Mouse (Mus musculus) ES-CJ7 (cell line): ENCODE measurements around the gene Ikzf3.
A peak's percentile ranks its signal among the peaks of the same experiment; 100 is the strongest.

Experiments used
- DNase-seq: peaks from one replicate; pipeline ENCODE4 v3.0.0; 2011; ENCODE audit warnings: low read depth, low spot score

Ikzf3 gene

DNA sequence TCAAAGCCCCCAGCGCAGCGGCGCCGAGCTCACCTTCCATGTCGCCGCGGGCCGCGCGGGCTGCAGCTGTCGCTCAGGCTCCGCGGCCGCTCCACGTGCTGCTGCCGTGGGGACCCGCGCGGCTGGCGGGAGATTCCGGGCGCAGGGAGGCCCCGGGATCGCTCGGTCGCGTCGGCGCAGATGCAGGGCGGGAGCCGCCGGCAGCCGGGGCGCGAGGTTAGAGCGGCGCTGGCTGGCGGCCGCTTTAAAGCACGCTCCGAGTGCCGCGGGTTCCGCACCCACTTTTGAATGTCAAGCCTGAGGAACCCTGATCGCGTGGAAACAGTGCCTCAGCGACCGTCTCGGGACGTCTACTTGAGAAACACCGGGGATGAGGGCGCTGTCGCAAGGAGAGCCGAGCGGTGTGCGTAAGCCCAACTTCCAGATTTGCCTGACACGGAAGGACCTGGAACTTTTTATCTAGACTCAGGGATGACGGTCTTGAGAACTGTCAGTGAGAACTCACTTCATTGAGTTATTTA is at the start of gene Ikzf3:
TSS of gene Ikzf3 (minus strand) at position 321 of the 521 bp plus-strand sequence.
- peak; percentile 71 for DNase-seq

DNA sequence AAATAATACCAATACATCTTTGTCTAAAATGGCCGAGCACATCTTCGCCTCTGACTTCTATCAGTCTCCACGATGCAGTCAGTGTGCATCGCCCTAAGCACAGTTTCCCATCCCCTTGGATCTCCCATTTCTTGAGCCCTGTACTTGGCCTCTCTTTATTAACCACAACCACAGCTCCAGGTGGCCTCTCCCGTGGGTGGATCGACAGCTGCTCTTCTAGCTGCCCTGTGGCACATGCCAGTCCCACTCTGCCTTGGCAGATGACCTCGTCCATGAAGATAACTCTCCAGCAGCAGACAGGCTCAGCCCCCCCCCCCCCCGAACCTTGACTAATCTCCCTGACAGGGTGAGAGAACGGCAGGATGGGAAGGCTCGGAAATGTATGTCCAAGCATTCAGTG is 49.6 kb upstream of the Ikzf3 start:
- DNase-seq, result no peak

DNA sequence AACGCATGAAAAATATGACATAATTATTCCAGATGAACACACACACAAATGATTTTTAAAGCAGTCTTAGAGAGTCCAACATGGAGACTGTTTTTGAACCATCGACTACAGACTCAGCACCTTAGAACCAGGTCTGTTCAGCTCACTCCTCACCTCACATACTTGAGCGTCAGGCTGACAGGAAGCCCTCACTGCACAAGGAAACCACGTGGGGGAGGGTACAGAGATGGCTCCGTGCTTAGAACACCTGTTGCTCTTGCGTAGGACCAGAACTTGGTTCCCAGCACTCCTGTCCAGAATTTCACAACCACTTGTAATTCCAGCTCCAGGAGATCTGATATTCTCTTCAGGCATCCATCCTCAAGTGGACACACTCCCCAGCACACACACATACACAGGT is 49.2 kb upstream of the Ikzf3 start:
- DNase-seq, result no peak

DNA sequence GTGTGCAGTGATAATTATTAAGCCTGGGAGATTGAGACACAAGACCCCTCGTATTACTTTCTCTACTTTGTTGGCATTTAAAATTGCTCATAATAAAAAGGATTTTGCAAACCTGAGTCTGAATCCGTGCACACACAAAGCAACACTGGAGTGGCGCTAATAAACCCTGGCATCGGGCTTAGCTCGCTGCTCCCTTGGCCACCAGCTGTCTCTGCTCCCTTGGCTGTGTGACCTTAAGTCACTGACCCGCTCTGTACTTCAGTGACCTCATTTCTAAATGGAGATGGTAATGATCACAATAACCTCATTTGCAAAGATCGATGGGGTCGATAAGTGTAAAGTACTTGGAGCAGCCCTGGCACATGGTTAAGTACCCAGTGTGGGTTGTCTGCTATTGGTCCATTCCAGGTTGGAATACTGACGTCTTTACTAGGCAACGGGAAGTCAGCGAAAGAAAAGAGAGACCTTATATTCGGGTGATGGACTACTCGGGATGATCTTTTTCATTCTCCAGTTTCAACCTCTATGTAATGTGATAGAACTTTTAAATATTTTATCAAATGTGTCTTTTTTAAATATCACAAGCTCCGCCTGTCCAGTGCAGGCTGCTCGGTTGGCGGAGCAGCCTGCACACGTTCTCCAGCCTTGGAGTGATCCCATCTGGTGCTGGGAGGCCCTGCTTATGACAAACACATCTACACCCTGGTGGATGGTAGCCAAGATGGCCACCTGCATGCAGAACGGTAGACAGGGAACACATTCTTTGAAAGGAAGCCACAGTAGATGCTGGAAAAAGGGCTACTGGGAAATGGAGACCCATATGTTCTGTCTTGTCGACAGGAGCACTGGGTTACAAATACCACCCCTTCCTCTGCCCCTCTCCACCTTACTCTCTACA is 45.0 kb upstream of the Ikzf3 start:
- no peak for DNase-seq

DNA sequence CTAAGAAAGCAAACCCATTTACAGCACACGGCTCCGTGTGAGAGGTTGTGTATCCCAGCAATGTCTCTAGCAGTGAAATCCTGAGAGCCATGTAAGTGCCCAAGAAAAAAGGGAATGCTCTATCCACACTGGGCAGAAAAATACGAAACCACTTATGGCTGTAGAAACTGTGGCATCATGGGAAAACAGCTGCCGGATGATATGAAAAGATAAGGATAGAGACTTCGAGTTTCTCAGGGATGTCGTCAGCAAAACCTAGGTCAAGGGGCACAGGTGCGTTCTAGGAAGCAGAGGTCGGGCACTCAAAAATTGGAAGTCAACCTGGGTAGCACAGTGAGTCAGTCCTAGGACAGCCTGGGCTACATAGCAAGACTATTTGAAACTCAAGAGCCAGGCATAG is 43.5 kb upstream of the Ikzf3 start:
- no peak for DNase-seq

DNA sequence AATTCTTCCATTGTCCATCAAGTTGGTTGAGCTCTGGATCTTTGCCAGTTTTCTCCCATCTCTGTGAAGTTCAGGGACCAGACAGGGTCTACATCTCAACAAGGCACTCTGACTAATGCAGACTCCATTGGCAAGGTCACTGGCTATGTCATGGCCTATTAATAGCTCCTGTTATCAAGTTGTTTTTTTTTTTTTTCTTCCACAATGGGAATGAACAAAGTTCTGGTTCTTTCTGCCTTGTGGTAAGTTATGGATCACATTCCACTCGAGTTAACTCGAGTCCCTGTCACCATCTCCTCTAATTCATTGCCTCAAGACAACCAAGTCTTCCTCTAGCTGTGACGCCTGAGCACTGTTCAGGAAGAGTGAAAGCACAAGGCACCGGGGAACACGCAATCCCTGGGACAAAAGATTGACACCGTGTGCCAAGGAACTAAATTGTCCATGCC is 43.0 kb upstream of the Ikzf3 start:
- DNase-seq, result no peak

DNA sequence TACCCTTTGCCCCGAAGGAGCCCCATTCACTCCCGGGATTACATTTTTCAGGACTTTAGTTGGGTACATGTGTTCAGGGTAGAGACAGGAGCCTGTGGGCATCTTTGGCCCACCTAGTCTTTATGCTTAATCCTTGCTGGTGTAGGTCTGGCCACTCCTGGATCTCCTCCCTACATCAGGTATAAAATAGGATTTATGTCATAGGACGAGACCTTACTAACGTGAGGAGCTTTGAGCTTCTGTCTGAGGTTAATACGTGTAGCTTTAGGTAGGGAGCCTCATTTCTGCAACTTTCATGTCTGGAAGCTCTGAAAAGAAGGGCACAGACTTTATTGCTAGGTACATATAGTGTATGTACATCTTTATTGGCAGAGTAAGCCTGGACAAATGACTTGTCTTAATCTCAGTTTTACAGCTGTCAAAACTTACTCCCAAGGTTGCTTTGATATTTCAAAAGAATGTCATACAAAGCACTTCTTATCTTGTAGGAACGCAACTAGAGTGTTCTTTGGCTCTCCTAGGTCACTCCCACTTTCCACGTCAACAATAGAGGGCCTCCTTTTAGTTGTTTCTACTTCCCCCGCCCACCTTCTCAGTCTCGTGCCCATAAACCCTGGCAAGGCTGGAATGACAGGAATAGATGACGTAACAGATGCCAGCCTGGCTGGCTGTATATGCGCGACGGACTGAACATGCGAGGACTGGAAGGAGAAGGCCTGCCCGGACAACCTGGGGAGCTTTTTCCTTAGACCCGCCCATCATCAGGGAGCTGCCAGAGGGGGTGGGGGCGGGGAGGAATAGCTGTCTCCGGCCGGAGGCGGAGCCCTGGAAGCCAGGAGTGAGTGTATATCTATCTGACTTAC is 42.1 kb upstream of the Ikzf3 start:
- DNase-seq, result peak; percentile 81

DNA sequence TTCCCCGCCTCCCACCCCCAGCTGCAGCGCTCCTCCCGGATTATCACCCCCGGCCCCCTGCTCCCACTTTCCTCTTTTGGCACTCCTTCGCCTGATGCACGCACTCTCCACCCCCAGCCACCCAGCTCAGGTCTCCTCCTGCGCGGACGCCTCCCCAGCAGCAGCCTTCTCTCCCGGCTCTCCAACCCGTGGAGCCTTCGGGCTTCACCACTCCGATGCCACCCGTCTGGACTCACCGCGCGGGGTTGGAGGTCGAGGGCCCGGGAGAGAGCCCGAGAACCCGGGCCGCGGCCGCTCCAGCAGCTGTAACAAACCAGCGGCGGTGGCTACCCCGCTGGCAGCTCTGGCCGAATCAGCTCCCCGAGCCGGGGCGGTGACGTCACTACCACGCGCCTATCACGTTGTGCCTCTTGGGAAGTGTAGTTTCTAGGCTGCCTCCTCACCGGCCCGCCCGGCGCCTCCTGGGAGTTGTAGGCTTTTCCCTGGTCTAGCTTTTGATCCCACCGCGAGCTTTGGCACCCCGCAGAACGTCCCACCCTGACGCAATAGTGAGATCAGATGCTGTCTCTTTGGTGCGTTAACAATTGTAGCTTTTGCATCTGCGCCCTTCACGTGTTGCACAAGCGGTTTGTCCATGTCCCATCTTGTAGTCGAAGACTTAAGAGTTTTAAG is 41.2 kb upstream of the Ikzf3 start, which contains the start of gene Ormdl3:
TSS of gene Ormdl3 (minus strand) at position 477 of the 672 bp plus-strand sequence.
- DNase-seq, result peak; percentile 99

DNA sequence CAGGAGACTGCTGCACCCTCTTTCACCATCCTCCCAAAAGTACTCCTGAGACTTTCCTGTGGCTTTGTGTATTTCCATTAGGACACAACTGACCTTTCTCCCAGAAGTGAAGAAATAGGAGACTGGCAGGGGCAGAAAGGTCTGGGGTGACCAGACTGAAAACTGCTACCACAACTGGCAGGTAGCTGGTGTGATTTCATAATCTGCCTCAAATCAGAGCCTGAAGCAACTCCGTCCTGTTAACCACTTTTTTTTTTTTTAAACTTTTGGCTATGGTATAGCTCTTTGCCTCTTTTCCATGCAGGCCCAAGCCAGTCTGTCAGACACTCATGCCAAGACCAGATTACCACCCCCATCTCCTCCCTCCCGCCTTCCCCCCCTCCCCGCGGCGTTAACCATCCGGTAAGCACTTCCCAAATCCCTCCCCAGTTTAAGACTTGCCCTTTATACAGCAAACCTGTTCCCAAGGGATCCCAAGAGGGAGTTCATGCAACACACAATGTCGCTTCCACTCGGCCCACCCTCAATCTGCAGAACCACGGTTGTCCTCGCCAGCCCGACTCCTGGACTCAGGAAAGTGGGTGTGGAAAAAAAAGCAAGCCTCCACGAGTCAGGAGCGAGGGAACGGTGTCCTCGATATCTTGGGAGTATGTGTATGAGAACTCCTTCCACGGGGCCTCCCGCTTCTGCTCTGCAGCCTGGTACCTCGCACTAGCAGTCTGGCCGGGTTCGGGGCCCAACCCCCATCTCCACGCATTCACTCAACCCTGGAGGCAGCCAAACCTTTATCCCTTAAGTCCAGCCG is 40.5 kb upstream of the Ikzf3 start:
- no peak for DNase-seq

DNA sequence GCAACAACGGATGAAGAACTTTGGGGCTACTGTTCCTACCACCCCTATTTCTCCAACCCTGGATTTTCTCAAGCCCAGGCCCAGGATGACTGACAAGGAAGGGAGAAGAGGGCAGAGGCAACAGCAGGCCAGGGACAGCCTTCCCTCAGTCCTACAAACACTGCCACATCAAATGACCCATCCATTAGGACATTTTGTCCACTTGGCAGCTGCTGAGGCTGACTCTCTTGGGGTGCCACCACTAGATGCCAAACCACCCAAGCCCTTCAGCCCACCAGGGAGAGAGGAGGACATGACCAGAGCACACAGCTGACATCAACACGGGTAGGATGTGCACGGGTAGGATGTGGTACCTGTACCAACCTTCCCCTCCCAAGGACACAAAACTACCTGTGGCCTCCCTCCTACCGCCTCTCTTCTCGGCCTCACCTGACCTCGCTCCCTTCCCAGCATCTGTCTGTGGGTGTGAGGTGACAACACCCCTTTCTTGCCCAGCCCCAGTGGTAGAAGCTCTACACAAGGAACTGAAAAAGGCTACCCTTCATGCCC is 38.9 kb upstream of the Ikzf3 start:
- DNase-seq, result no peak

DNA sequence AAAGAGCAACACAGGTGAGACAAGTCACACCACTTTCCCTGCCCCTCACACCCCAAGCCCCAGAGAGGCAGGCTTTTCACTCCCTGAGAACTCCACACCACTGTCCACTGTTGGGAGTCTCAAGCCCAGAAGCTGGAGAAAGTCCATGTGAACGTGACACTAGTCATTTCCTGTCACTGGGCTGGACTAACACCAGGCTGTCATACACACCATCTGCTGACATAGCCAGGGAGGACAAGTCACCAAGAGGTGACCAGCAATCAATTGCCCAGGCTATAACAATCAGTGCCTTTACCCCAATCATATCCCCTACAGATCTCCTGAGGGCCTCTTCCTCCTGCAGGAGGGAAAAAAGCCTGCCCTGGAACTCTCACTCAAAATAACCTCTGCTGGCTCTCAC is 38.3 kb upstream of the Ikzf3 start:
- no peak for DNase-seq

DNA sequence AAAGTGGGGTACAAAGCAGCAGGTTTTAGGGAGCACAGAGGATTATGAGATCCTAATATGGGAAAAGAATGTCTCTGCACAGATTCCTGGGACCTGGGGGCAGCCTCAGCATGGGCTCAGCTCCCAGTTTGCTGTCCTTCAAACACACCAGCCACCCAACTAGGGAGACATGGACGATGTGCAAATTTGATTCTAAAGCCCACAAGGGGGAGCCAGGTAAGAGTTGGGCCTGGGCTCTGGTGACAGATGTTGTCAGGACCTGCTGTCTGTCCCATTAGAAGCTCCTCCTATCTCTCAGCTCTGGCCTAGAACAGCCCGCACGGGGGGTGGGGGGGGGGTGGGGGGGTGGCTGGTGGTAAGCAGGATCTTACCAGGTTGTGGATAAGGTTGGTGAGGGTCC is 37.7 kb upstream of the Ikzf3 start:
- peak; percentile 49 for DNase-seq

DNA sequence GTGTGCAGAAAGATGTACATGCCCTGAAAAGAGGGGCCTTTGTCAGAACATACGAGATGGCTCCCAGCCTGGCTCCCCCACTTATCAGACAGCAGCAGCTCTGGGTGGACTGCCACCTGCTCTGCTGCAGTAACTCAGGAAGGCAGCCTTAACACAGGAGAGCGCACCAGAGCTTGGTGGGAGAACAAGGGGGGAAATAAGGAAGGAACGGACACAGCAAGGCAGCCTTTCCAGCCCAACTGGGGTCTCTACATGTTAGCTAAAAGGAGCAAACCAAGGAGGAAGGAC is 37.4 kb upstream of the Ikzf3 start:
- no peak for DNase-seq

DNA sequence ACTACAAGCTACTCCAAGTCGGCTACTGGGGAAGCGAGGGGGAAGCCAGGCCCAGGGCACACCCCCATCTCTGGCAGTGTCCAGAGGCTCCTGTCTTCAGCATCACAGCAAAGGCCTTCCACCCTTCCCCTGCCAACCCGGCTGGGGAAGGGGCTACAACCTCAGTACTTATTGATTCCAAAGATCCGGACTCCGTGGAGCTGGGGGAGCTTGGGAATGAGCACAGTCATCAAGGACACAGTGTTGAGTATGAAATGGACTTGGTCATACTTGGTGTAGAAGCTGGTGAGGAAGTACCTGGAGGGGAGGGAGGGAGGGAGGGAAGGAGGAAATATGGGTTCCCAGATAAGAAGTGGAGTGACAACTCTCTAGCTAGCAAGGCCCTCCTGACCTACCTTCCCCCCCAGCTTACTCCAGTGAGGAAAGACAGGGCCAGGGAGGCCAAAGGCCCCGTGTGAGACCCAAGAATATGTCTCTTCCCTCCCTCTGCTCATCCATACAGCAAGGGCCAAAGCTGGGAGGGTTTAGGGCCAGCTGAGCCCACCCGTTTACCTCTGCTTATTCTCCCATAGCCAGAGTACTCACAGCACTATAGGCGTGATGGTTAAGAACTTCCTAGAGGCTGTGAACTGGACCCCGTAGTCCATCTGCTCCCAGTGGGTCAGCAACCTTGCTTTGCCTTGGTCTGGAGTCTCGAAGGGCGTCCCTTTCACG is 36.9 kb upstream of the Ikzf3 start:
- no peak for DNase-seq

DNA sequence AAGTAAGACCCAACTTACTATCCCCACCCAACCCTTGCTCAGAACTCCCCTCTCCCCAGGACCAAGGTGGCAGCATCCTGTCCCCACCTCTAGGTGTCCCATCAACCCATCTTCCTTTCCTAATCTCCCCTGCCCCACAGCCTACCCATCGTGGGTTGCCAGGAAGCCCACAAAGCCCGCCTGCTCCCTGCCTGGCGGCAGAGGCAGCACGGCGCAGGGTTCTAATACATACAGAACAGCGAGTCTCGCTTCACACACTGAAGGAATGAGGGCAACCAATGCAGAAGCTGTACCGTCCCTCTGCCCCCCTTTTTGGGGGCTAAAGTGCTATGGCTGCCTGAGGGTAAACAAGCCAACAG is 36.2 kb upstream of the Ikzf3 start:
- no peak for DNase-seq

DNA sequence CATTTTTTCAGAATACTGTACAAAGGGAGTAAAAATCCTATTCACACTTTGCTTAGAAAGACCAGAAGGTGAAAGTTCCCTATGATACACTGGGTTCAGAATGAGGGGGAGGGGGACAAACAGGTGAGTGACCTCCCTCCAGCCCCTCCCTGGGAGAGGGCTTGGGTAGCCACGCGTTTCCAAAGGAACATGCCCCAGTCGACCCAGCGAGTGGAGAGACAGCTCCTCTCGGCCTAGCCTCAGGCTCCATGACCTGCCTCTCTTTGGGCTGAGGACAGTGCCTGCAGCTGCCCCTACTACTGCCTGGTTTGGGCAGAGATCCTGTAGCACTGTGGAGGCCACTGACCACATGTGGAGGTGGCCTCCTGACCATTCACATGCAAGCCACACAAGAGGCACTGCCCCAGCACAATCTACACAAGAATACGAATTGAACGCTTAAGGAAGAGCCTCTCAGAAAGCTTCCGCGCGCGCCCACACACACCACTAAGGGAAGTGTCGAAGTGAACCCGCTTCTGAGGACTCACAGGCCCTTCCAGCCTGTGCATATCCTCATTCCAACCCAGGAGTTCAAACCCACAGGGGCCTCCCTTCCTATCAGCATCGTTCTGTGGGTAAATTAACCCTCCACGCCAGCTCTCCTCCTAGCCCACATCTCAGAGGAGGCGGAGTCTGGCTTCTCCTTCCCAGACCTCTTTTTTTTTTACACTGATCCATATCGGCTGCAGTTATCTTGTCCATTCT is 35.6 kb upstream of the Ikzf3 start:
- peak; percentile 75 for DNase-seq

DNA sequence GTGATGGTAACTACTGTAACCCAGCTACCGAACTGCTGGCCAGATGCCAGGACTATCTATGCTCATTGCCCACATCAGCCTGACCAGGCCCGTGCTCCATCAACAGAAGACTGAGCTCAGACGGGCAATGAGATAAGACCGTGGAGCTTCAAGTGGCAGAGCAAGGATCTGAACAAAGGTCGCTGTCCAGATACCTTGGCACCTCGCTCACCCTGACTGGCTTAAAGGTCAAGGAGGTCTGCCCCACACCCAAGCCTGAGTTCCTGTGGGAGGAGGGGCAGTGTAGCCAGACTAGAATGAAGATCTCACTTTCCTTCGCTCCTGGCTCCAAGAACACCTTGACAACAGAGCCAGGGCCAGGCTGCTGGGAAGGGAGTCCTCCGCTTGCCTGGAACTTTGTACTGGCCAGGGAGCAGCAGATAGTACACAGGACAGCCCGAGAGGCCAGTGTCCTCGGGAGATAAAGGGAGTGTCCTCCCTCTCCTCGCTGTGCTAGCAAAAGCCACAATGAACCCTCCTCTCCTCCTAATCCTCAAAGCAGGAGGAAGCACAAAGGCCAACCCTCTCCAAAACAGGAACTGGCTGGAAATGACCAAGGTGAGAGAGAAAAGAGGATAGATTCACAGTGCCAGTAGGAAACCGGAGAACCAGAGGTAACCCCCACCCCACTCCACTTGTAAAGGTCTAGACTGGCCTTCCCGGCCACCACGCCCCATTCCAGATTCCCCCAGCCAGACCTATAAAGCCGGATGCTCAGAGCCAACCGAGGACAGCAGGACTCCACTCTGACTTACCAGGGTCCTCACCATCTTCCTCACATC is 34.7 kb upstream of the Ikzf3 start:
- DNase-seq, result peak; percentile 86

DNA sequence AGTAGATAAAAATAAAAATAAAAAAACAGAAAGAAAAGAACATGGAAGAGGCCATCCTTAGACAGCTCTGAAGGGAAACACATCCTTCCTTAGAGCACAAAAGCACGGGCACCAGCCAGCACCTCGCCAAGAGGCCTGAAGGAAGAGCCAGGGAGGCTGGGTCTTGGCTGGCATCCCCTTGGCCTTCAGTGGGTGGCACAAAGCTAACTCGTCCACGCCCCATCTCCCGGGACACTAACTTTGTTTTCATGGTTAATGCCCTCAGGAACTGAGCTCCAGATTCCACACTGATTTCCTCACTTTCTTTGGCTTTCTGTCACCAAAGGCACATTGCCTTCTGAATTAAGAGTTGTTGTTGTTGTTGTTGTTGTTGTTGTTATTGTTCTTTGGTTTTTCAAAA is 31.9 kb upstream of the Ikzf3 start:
- DNase-seq, result no peak

DNA sequence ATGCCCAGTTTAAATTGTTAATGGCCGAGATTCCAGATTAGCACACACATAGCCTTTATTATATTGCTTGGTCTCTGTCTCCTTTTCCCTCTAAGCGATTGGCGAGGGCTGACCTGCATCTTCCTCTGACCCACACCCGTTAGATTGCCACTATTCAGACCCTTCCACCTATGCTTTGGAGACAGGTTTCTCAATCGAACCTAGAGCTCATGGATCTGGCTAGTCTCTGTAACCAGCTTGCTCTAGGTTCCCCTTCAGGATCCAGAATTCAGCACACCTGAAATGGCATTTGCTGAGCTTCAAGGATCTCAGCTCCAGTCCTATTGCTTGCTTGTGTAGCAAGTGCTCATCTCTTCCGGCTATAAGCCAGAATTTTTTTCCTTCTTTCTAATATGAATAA is 23.6 kb upstream of the Ikzf3 start:
- DNase-seq, result peak; percentile 76
